Mouse (Mus musculus): ENCODE measurements at regions not wholly inside any gene's neighbourhood (a gene's known extent, or its start where the extent isn't known, plus 50 kb on each side); places are given as distances from the start of the nearest gene placed in this dataset.

DNA sequence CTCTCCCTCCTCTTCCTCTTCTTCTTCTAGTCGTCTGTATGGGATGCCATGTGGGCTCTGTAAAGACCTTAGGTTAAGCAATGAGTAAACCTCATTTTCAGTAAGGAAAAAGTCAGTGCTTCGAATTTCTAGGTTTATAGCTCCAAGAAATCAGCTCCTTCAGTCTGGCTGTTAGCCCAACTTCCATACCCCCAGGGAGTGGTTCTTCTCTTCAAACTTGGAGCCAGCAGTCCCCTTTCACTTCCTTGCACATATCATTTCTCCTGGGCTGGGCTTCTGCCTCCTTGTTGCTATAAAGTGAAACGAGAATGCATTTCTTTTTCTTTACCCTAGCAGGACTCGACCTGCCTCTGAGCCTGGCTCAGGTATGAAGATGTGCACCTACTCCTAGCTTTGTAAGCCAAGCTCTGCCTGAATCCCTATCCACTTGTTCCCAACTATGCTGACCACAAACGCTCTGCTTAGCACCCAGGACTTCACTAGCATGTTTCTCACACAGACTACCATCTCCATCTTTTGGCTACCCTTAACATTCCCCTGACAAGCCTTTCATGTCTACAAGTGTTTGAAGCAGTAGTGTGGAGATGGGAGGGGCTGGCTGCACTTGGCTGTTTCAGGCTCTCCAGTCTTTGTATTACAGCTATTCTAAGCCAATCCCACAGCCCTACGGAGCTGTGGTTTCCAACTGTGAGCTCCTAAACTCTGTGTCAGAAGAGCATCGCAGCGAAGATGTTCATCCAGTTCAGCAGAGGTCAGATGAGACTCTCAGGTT is 243.8 kb upstream of the Tprg start:
- peak; percentile 52 to 60 for DNase-seq
- intact Hi-C loops (cut with DNase I): no loop called here

DNA sequence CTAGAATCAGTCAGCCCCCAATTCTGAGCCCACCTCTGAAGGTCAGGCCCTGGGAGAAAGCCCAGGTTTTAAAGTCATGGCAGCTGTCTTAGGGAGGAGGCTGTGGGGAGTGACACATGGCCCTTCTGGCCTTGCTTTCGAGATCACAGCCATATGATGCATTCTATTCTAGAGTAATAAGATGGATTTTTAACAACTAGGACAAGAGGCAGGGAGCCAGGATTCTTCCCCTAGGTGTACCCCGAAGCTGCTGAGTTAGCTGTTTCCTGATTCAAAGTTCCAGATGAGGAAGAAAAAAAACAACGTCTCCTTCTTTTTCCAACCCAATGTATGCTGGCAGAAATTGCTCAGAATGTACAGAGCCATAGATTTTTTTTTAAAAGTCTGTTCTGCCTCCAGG is 242.0 kb upstream of the Tprg start:
- DNase-seq: no peak
- intact Hi-C loops (cut with DNase I): no loop called here

DNA sequence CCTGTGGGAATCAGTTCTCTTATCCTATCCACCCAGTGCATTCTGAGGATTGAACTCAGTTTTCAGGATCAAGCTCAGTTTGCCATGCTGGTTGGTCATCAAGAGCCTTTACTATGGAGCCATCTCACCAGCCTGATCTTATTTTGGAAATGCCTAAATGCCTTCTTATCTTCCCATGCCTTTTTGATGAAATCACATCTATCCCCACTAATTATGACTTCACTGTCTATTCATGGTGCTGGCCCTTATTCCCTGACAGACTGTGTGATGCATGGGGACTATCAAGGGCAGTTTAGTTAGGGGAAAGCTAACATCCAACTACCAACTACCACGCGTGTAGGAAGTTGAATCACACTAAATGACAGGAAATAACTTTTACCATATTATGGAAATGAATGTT is 238.9 kb upstream of the Tprg start:
- no peak for DNase-seq
- intact Hi-C loops (cut with DNase I): no loop called here

DNA sequence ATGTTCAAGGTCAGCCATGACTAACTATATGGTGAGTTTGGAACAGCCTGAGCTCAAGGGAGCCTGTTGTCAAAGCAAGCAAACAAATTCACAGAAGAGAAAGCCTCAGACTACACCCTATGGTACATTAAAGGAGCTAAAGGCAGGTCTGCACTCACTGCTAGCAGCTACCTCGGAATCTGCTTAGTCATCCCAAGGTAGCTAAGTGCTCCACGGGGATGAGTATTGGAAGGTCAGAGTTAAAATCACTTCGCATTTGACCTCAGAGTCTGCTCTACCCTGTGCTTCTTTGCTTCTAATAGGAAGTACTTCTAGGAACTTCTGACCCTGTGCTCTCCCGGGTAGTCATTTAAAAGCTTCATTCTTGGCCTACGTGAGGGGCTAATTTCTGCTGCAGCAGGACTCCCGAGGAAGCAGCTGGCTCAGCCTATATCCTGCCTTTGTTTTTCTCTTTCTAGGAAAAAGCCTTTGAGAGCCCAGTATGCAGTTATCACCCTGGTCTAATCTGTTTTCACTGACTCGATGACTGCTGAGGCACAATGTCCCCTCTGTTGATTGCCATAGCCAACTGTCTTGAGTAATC is 236.6 kb upstream of the Tprg start:
- DNase-seq: no peak
- intact Hi-C loops (cut with DNase I): loop anchor here (5.0 to 10.0 kb wide), 3 partner anchors 38 to 425 kb away; no protein-coding TSS in a partner anchor

DNA sequence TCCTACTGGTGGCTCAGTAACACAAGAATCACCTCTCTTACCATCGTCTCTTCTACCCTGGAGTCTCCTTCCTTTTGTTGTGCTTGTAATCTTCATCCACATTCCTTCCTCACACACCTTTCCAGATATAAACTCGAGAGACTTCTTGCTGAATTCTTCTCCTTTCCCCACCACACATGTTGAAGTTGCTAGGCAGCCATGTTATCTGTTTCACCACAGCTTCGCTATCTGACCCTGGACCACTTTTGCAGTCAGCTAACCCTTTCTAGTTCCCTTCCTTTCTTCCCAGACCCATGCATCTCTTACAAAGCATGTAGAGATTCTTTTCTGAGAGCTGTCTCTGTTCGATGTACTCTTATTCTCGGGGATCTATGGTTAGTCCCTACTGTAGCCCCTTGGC is 235.6 kb upstream of the Tprg start:
- intact Hi-C loops (cut with DNase I): loop anchor here (5.0 to 10.0 kb wide), 3 partner anchors 39 to 426 kb away; no protein-coding TSS in a partner anchor
- no peak for DNase-seq

DNA sequence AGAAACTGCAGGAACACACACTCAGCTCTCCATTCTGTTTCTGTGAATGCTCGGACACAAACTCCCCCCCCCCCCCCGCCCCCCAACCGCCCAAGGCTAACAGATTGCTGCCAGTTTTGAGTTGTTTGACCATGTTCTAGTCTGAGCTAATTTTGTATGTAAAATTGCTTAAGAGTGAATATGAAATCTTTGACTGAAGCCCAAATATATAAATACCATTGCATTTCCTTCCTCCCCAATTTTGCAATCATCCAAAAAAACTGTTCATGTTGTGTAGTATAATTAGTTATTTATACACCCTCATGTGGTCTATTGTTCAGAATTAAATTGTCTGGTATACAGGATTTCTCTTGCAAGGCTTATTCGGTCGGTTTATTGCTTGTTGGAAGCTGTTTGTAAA is 234.2 kb upstream of the Tprg start:
- DNase-seq: no peak
- intact Hi-C loops (cut with DNase I): loop anchor here (5.0 to 10.0 kb wide), 3 partner anchors 40 to 428 kb away; no protein-coding TSS in a partner anchor

DNA sequence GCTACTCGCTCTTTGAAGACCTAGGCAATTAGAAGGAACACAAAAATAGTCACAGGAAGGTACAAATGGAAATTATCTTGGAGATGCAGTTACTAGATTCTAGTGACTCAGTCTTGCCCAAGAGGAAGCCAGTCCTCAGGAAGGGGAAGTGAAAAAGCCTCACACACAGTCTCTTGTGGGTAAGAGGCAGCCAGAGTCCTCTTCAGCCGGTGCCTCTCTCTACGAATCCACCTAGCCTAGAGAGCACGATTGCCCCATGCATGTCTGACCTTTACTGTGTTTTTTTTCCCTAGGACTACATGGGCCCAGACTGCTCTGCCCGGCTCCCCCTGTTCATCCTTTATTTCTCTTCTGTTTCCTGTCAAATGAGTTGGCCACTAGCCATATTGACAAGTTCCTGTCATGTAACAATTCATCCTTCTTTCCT is 233.7 kb upstream of the Tprg start:
- DNase-seq: peak in 1 of 2 experiments; percentile 37
- intact Hi-C loops (cut with DNase I): loop anchor here (5.0 to 10.0 kb wide), 3 partner anchors 41 to 428 kb away; no protein-coding TSS in a partner anchor

DNA sequence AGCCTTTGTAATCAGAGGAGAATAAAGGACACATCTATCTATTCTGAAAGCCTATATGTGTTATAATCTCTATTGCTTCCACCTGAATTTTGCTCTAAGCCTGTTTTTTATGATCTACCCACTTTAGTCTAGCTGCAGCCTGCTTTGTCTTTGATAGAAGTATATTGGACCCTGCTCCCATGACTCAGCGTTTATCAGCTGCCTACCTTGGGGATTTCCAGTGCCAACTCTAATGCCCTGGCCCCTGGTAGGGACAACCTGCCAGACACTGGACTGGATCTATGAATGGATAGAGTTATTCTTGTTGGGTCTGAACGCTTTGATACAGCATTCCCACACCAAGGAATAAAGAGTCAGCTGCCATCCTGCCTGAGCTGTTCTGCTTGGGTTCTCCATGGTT is 232.3 kb upstream of the Tprg start:
- DNase-seq: no peak
- intact Hi-C loops (cut with DNase I): loop anchor here (5.0 to 10.0 kb wide), 3 partner anchors 42 to 430 kb away; no protein-coding TSS in a partner anchor

DNA sequence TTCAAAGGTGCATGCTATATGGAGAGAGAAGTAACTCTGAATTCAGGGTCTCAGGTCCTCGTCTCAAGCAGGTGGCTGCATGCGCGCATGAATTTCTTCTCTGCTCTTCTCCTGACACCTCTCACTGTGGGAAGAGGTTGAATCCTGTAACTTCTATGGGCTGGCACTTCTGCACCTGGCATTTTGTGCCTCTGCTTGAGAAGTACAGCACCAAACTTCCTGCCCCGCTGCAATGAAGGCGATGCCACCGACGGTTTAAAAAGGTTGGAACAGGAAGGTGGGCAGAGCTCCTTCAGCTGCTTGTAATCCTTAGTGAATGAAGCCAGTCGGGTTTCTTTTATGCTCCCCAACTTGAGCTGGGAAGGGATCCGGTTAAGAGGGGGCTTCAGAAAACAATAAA is 231.2 kb upstream of the Tprg start:
- intact Hi-C loops (cut with DNase I): loop anchor here (5.0 to 10.0 kb wide), 2 partner anchors 143 to 431 kb away; no protein-coding TSS in a partner anchor
- no peak for DNase-seq

DNA sequence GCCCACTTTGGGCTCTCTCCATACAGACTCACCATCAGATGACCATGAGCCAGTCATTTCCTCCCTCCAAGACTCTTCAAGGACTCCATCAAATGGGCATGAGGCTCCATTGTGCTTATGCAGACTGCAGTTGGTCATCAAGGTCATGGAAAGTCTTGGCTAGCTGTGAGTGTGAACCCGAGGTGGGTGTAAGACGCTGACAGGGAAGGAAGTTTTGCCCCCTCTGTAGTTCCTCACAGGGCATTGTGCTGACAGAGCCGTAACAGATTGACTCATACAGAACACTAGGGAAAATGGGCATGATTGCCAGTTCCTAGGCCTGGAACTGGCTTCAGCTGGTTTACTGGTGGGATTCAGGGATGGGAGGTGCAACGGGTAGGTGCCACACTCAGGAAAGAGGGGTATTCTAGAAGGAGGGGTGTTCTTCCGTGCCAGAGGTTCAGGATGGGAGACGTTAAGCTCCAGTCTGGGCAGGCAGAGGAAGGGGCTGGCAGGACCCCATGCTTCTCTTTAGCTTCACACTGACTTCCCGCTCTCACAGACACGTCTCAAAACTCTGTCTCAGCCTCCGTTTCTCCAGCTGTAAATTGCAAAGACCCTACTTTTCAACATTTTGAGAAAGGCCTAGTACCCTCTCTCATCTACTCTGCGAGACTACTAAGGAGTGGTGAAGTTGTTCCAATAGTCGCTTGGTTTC is 228.4 kb upstream of the Tprg start:
- no peak for DNase-seq
- intact Hi-C loops (cut with DNase I): loop anchor here (5.0 to 10.0 kb wide), 2 partner anchors 146 to 433 kb away; no protein-coding TSS in a partner anchor

DNA sequence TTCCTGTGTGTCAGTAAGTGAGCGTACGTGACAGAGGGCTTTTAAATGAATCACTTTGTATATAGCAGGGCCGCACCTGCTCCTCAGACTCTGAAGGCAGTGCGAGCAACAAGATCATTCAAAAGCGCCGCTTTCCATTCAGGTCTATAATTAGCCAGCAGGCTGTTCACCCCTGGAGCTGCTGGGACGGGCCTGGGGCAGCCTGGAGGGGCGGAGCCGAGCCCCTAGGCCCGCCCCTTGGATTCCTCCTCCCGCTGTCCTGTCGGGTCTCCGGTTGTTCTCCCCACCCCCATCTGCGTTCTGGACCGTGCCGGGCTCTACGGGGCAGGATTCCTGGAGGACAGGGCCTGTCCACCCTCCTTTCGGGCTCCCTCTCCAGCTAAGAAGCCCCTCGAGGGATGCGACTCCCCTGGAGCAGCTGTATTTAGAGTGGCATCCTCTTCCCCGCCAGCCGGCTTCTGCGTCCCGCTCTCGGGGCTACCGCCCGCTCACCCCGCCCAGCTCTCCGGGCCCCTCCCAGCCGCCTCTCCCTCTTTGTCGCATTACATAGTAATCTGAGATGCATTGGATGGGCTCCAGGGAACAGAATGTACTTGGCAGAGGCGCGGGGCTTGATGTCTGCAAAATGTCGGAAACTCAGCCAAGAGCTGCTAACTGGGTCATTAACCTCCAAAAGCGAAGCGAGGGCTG is 227.7 kb upstream of the Tprg start:
- intact Hi-C loops (cut with DNase I): loop anchor here (5.0 to 10.0 kb wide), 2 partner anchors 147 to 434 kb away; no protein-coding TSS in a partner anchor
- DNase-seq: peak; percentile 100

DNA sequence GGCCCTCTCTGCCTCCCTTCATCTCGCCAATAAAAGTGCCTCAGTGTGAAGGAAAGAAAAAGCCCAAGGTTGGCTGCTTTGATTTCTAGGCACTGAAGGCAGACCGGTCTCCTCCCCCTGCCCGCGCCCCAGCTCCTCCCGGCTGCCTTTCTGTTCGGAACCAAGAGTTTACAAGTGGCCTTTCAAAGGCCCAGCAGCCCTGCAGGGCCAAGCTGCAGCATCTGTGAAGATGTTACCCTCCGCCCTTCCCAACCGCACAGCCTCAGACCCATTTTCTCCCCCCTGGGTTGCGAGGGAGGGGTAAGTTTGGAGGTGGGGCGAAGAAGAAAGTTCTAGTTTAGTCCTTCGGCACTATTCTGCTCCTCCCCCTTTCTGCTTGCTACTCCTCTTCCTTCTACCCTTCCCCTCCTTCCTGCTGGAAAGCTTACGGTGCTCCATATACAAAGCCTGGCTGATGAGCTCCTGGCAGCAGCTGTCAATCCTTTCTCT is 227.1 kb upstream of the Tprg start:
- intact Hi-C loops (cut with DNase I): loop anchor here (5.0 to 10.0 kb wide), 2 partner anchors 147 to 435 kb away; no protein-coding TSS in a partner anchor
- DNase-seq: no peak

DNA sequence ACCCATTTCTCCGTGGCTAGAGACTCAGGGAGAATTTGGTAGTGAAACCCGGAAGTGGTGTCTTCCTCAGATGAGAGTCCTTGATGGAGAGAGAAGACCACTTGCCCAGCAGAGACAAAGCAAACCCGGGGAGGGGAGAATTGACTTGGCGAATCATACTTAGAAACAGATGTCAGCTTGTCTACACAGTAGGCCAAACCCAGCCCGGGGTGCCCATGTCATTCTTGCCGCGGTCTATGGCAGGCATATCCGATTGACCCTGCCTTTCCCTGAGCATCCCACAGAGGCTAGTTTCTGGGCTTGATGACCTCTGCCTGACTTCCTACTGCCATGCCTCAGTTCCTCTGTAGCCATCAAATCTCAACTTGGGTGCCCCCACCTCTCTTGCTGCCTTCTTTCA is 226.4 kb upstream of the Tprg start:
- DNase-seq: no peak
- intact Hi-C loops (cut with DNase I): loop anchor here (5.0 to 10.0 kb wide), 4 partner anchors 345 to 778 kb away; partner anchors contain the start of gene Lpp

DNA sequence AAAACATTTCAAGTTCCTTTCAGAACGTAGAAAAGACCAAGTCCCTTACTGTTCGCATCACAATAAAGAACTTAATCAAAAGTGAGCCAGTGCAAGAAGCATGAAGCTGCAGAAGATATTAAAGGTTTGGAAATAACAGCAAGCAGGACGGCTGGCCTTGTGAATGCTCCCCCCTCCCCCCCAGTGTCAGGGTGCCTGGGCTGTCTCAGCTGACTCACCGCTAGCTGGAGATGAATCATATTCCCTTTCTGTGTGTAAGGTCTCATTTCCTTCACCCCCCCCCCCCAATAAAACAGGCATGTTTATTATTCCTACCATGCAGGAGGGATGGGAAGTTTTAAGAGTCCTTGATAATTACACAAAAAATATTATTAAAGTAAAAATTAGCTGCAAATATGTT is 225.0 kb upstream of the Tprg start:
- no peak for DNase-seq
- intact Hi-C loops (cut with DNase I): loop anchor here (5.0 to 10.0 kb wide), 4 partner anchors 347 to 779 kb away; partner anchors contain the start of gene Lpp

DNA sequence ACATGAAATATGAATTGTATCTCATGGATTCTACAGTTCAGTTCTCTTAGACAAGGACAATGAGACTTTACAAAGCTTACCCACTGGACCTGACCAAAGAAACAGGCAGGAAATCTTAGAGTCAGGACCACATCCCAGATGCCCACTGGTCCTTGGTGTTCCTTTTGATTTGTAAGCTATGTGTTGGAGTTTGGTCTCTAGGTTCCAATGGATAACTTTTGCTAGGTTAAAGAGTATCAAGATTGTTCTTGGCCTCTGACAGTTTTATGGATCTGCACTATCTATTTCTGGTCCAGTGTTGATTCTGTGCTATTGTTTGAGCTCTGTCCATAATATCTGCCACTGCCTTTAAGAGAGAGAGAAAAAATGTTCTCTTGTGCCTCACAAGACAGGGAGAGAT is 222.6 kb upstream of the Tprg start:
- intact Hi-C loops (cut with DNase I): loop anchor here (1.0 to 10.0 kb wide), 5 partner anchors 349 to 1080 kb away; partner anchors contain the start of gene Lpp
- no peak for DNase-seq

DNA sequence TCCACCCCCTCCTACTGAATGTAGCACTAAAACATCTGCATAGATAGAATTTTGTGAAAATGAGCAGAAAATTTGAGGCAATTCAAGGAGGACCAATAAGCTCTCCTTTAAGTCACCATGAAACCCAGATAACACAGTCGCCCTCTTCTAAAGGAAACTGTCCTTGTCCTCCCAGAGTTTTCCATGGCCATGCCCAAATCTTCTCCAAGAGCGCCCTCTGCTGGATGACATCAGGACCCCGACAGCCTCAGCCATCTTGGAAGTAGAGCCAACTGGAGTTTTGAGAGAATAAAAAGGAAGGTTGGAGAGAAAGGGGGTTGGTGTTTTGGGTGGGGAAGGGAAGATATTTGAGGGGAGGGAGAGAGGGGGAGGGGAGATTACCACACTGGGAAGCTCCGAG is 222.1 kb upstream of the Tprg start:
- peak; percentile 92 to 97 for DNase-seq

DNA sequence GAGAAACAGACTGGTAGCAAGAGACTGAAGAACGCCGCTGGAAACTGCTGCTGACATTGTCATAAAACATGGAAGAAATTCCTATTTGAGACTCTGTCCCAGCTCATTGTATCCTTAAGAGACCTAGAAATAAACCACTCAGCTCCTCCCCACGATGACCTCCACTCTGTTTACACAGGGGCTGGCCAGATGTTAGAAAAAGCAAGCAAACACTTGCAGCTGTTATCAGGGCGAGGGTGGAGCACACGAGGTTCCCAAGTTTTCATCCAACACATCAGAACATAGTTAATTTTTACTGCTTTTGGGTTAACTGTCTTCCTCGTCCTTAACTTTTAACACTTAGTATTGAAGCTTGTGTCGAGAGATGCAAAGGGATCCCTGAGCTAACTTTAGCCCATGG is 219.8 kb upstream of the Tprg start:
- peak in 1 of 2 experiments; percentile 33 for DNase-seq
- intact Hi-C loops (cut with DNase I): loop anchor here (5.0 to 10.0 kb wide), 2 partner anchors 195 to 352 kb away; no protein-coding TSS in a partner anchor

More for the DNA sequence above, 222.1 kb upstream of the Tprg start:
- intact Hi-C loops (cut with DNase I): loop anchor here (1.0 to 10.0 kb wide), 5 partner anchors 350 to 1080 kb away; partner anchors contain the start of gene Lpp

DNA sequence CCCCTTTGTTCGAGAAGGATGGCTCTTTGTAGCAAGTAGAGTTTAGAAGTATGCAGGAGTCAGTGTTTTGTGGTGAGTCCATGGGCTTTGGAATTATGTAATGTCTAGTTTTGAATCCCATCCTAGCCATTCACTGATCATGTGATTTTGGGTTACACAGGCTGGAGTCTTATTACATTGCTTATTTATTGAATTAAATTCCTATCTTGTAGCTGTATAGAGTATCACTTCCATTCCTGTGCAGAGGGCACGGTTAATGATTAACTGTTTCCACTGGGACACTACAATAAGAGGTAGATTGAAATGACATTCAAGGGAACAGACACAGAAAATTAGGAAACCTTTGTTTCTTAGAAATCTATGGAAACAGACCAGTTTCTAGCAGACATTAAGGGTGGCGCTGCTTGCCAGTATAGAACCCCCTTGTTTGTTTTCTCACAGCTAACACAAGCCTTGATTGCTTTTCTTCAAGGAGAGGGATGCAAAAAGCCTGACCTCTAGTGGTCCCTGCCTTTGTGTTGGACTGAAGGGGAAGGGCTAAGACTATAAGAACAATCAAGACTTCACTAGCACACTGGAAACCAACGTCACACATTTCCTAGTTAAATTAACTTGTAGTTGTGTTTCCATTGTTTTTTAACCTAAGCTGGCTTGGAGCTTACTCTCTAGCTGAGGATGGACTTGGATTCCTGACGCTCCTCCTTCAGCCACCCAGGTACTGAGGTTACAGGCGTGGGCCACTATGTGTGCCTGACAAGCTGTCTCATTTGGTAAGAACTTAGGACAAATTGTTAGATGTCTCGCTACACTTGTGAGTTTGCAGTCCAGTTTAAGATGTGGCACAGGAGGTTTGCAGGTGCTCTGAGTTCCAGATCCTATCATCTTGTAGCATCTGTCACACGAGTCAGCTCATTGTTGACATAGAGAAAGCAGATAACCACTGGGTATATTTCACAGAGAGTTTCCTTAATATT is 219.1 kb upstream of the Tprg start:
- DNase-seq: peak; percentile 60 to 62
- intact Hi-C loops (cut with DNase I): loop anchor here (5.0 to 10.0 kb wide), 2 partner anchors 195 to 353 kb away; no protein-coding TSS in a partner anchor

All from heart, postnatal 10 days (tissue).